Mouse (Mus musculus): Measurements from ENCODE around the gene Kit. TPM values are rescaled to one million over a fixed set of nuclear protein-coding genes. Genes with fewer than 3 reads are reported as not detected.
A peak's percentile ranks its signal among the peaks of the same experiment; 100 is the strongest.

Gene Kit
- polyA plus RNA-seq, 1 experiment from 2014 or later: 41.6 TPM

DNA sequence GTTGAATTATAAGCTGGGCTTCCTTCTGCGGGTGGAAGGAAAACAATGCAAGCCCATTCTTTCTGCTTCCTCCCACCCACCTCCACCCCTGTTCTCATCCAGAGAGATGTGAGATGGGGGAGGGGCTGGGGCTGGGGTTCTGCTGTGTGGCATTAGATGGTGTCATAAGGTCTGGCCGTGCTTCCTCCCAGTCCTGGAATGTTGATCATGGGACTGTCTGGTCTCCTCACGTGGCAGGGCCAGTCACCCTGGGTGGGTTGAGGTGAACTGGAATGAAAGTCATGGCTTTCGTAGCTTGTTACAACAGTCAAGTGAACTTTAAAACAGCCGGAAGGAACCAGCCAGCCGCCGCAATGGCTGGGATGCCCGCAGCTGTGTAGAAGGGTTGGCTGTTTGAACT is 78.7 kb downstream of the Kit start:
- H3K9me3 ChIP-seq (replicated peaks): no peaks in the 10 kb centered on the region
- no peak overlapping the region for H3K4me2 ChIP-seq (replicated peaks)
- no peaks in the 10 kb centered on the region for H3K4me1 ChIP-seq
- H3K27ac ChIP-seq: no peak overlapping the region
- H3K36me3 ChIP-seq: peaks cover 38% of the 10 kb centered on the region
- no peak overlapping the region for H3K9ac ChIP-seq
- H3K4me3 ChIP-seq: no peak overlapping the region
- ATAC-seq (ENCODE audit: low FRiP score): no peak
- H3K27me3 ChIP-seq: no peaks in the 10 kb centered on the region
- WGBS: 90% methylated on average over 8 of the region's 8 CpGs

GRCm38 (mm10) chr5:75658575-75658974 is 83.9 kb downstream of the Kit start:
- Histone ChIP-seq H3K36me3 (peaks cover 24% of the 10 kb centered on the region), H3K9ac (no peak overlapping the region), H3K27ac (no peak overlapping the region), H3K4me3 (no peak overlapping the region), H3K4me1 (no peaks in the 10 kb centered on the region), H3K4me2 (replicated peaks) (no peak overlapping the region), H3K9me3 (replicated peaks) (0 out of 2 replicates have a peak, but pooled peaks cover 6% of the 10 kb centered on the region), H3K27me3 (no peaks in the 10 kb centered on the region)
- 92% methylated on average over 6 of the region's 6 CpGs for WGBS
- ATAC-seq (ENCODE audit: low FRiP score): no peak

DNA sequence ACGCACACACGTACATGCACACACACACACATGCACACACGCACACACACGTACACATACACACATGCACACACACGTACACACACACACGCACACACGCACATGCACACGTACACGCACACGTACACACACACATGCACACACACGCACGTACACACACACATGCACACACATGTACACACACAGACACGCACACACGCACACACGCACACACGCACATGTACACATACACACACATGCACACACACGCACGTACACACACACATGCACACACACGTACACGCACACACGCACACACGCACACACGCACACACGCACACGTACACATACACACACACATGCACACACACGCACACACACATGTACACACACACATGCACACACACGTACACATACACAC is 85.6 kb downstream of the Kit start:
- no peaks in the 10 kb centered on the region for H3K27me3 ChIP-seq
- 97% methylated on average over 27 of the region's 27 CpGs for WGBS
- H3K9ac ChIP-seq: no peak overlapping the region
- no peak overlapping the region for H3K27ac ChIP-seq
- H3K9me3 ChIP-seq (replicated peaks): 0 out of 2 replicates have a peak, but pooled peaks cover 6% of the 10 kb centered on the region
- no peak overlapping the region for H3K4me3 ChIP-seq
- no peak for ATAC-seq (ENCODE audit: low FRiP score)
- H3K4me2 ChIP-seq (replicated peaks): no peak overlapping the region
- 0 out of 2 replicates have a peak, but pooled peaks cover 7% of the 10 kb centered on the region for H3K36me3 ChIP-seq
- H3K4me1 ChIP-seq: no peaks in the 10 kb centered on the region

DNA sequence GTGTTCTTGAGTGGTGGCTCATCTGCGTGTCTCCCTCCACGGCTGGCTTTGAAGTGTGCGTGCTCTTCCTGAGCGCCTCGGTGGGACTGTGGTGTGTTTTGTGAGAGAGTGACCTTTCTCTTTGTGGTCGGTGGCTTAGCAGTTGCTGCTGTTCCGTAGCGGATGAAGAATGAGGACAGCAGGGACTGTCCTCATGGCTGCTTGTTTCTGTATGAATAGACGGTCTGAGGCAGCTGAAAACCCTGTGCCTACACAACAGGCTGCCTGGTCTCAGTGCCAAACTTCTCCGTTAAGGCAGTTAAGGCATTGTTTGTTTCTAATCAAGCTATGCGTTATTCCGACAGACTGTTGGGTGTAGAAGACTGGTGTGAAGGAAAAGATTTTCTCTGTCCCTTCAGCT is 87.8 kb downstream of the Kit start:
- Histone ChIP-seq H3K27me3 (no peaks in the 10 kb centered on the region), H3K9ac (no peak overlapping the region), H3K4me1 (no peaks in the 10 kb centered on the region), H3K27ac (no peak overlapping the region), H3K4me2 (replicated peaks) (no peak overlapping the region), H3K4me3 (no peak overlapping the region), H3K36me3 (no peaks in the 10 kb centered on the region), H3K9me3 (replicated peaks) (0 out of 2 replicates have a peak, but pooled peaks cover 6% of the 10 kb centered on the region)
- WGBS: 50% methylated on average over 12 of the region's 12 CpGs
- no peak for ATAC-seq (ENCODE audit: low FRiP score)

GRCm38 (mm10) chr5:75663768-75664167 is 89.1 kb downstream of the Kit start:
- ATAC-seq (ENCODE audit: low FRiP score): no peak
- H3K9ac ChIP-seq: no peak overlapping the region
- 85% methylated on average over 2 of the region's 2 CpGs for WGBS

DNA sequence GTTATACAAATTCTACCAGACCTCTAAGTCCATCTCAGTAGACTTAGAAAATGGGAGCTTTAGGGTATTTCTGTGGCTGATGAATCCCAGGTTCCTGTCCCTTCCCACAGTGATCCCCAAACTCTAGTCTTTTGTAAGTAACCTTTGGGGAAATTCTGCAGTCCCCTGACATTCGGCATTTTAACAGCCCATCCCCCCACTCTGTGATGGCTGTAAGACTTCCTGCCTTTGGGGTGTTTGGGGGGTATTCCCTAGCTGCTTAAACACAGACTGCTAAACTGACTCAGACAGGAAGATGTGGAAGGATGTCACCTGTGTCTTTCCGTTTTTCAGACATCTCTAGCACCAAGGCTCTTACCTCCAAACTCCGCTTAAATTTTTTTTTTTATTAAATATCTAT is 92.4 kb downstream of the Kit start:
- no peak overlapping the region for H3K4me2 ChIP-seq (replicated peaks)
- 62% methylated on average over 3 of the region's 3 CpGs for WGBS
- no peak overlapping the region for H3K9ac ChIP-seq
- no peak overlapping the region for H3K4me3 ChIP-seq
- no peaks in the 10 kb centered on the region for H3K4me1 ChIP-seq
- no peak overlapping the region for H3K27ac ChIP-seq
- ATAC-seq (ENCODE audit: low FRiP score): no peak
- H3K9me3 ChIP-seq (replicated peaks): 0 out of 2 replicates have a peak, but pooled peaks cover 3% of the 10 kb centered on the region
- no peaks in the 10 kb centered on the region for H3K36me3 ChIP-seq
- no peaks in the 10 kb centered on the region for H3K27me3 ChIP-seq

More at GRCm38 (mm10) chr5:75663768-75664167, 89.1 kb downstream of the Kit start:
- Histone ChIP-seq H3K27ac (no peak overlapping the region), H3K4me1 (no peaks in the 10 kb centered on the region), H3K4me2 (replicated peaks) (no peak overlapping the region), H3K36me3 (no peaks in the 10 kb centered on the region), H3K27me3 (no peaks in the 10 kb centered on the region), H3K4me3 (no peak overlapping the region), H3K9me3 (replicated peaks) (0 out of 2 replicates have a peak, but pooled peaks cover 6% of the 10 kb centered on the region)

DNA sequence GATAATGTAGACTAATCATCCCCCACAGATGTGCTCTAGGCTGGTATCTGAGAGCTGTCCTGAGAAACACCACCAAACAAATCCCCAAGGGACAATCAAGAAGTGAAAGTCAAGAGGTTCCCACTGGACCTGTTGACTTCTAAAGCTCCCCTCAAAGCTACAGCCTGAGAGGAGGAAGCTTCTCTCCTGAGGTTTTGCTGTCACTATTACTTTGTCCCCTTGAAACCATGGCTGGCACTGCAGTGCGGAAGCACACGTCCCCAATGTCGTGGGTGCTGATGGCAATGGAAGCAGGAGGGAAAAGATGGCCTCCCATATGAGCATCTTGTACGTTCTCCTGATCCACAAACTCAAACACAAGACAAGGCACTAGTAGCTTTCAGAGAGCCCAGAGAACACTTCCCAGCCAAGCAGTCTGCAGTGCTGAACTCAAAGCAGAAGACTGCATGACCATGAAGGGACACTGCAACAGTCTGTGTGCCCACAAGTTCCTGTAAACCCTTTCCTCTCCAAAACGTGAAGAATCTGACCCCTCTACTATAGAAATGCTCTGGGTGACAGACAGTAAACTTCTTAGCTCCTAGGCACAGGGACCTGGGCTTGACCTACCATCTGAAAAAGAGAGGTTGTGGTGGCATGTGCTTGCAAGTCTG is 96.5 kb downstream of the Kit start:
- Histone ChIP-seq H3K4me2 (replicated peaks) (no peak overlapping the region), H3K9ac (no peak overlapping the region), H3K36me3 (no peaks in the 10 kb centered on the region), H3K9me3 (replicated peaks) (0 out of 2 replicates have a peak, but pooled peaks cover 3% of the 10 kb centered on the region), H3K4me1 (no peaks in the 10 kb centered on the region), H3K27ac (no peak overlapping the region), H3K4me3 (no peak overlapping the region), H3K27me3 (no peaks in the 10 kb centered on the region)
- 89% methylated on average over 5 of the region's 5 CpGs for WGBS
- no peak for ATAC-seq (ENCODE audit: low FRiP score)

DNA sequence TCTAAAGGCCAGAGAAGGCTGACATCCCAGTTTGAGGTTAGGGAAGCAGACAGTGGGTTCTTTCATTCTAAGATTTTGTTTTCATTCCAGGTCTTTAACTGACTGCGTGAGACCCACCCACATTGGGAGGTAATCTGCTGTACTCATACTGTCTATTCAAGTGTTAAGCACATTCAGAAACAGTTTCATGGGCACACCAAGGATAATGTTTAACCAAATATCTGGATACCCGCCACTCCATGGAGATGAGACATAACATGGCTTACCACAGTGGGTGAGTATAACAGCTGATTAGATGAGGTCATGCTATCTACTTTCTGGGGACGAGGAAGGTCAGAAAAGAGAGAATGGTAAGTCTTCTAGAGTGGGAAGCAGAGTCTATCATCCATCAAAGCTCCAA is 101.3 kb downstream of the Kit start:
- H3K27ac ChIP-seq: no peak overlapping the region
- no peaks in the 10 kb centered on the region for H3K36me3 ChIP-seq
- no peak overlapping the region for H3K9ac ChIP-seq
- H3K27me3 ChIP-seq: no peaks in the 10 kb centered on the region
- 84% methylated on average over 3 of the region's 3 CpGs for WGBS
- no peak overlapping the region for H3K4me2 ChIP-seq (replicated peaks)
- H3K4me3 ChIP-seq: no peak overlapping the region
- no peak for ATAC-seq (ENCODE audit: low FRiP score)
- no peaks in the 10 kb centered on the region for H3K9me3 ChIP-seq (replicated peaks)
- no peaks in the 10 kb centered on the region for H3K4me1 ChIP-seq

GRCm38 (mm10) chr5:75679896-75680295 is 105.2 kb downstream of the Kit start:
- Histone ChIP-seq H3K4me1 (no peaks in the 10 kb centered on the region), H3K9ac (no peak overlapping the region), H3K36me3 (no peaks in the 10 kb centered on the region), H3K27me3 (no peaks in the 10 kb centered on the region), H3K4me3 (no peak overlapping the region), H3K9me3 (replicated peaks) (no peaks in the 10 kb centered on the region), H3K27ac (no peak overlapping the region), H3K4me2 (replicated peaks) (no peak overlapping the region)
- no peak for ATAC-seq (ENCODE audit: low FRiP score)
- WGBS: 68% methylated on average over 3 of the region's 3 CpGs

- Histone ChIP-seq H3K27ac (no peak overlapping the region), H3K4me2 (replicated peaks) (no peak overlapping the region), H3K27me3 (no peaks in the 10 kb centered on the region), H3K36me3 (no peaks in the 10 kb centered on the region), H3K4me1 (0 out of 2 replicates have a peak, but pooled peaks cover 6% of the 10 kb centered on the region), H3K9ac (no peak overlapping the region), H3K9me3 (replicated peaks) (no peaks in the 10 kb centered on the region), H3K4me3 (no peak overlapping the region)
- ATAC-seq (ENCODE audit: low FRiP score): no peak
- WGBS: 87% methylated on average over 12 of the region's 12 CpGs
These were observed 120.6 kb downstream of the Kit start for GRCm38 (mm10) chr5:75695162-75695809.

DNA sequence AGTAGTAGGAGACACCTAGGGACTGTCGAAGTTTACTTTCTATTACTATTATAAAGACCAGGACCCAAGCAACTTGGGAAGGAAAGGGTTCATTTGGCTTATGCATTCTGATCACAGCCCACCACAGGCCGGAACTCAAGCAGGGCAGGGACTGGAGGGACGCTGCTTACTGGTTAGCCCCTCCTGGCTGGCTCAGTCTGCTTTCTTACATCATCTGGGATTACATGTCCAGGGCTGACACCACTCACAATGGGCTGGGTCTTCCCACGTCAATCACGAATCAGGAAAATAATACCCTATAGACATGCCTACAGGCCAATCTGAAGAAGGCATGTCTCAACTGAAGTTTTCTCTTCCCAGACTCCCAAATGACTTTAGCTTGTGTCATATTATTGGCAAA is 122.2 kb downstream of the Kit start:
- Histone ChIP-seq H3K9me3 (replicated peaks) (no peaks in the 10 kb centered on the region), H3K27me3 (no peaks in the 10 kb centered on the region), H3K27ac (no peak overlapping the region), H3K4me2 (replicated peaks) (no peak overlapping the region), H3K36me3 (no peaks in the 10 kb centered on the region), H3K4me1 (0 out of 2 replicates have a peak, but pooled peaks cover 6% of the 10 kb centered on the region), H3K9ac (no peak overlapping the region), H3K4me3 (no peak overlapping the region)
- ATAC-seq (ENCODE audit: low FRiP score): peak; percentile 50; the same call in 1 of the 2 replicates
- WGBS: 53% methylated on average over 5 of the region's 5 CpGs

- H3K27me3 ChIP-seq: no peaks in the 10 kb centered on the region
- no peak overlapping the region for H3K4me2 ChIP-seq (replicated peaks)
- H3K36me3 ChIP-seq: no peaks in the 10 kb centered on the region
- no peak overlapping the region for H3K27ac ChIP-seq
- 0 out of 2 replicates have a peak, but pooled peaks cover 6% of the 10 kb centered on the region for H3K4me1 ChIP-seq
- no peak overlapping the region for H3K4me3 ChIP-seq
- no peak overlapping the region for H3K9ac ChIP-seq
- no peaks in the 10 kb centered on the region; the same call in 1 of the 2 replicates for H3K9me3 ChIP-seq (replicated peaks)
- ATAC-seq (ENCODE audit: low FRiP score): no peak
- WGBS: 90% methylated on average over 8 of the region's 8 CpGs
These were observed 123.8 kb downstream of the Kit start for GRCm38 (mm10) chr5:75698556-75698955.

All from hindbrain, embryonic 12.5 days (tissue).